Mouse (Mus musculus) kidney, embryonic 15.5 days (tissue): ENCODE measurements around the gene Ylpm1. TPM values are rescaled to one million over a fixed set of nuclear protein-coding genes. Genes with fewer than 3 reads are reported as not detected.

ENCODE experiments used
- ATAC-seq: fragments of 200-750 bp; cut with Nextera tagmentation; replicated peaks from 2 replicates; pipeline ENCODE4 v1.8.0; 2017; ENCODE audit warnings: moderate TSS enrichment; ENCODE audit not compliant: low FRiP score
- H3K27ac ChIP-seq: fragments of 300-500 bp; sonication (generic); 2 replicates; pipeline ENCODE4 v1.5.1; 2015; ENCODE audit warnings: mild to moderate bottlenecking, inconsistent platforms
- H3K27me3 ChIP-seq: fragments of 300-500 bp; sonication (generic); 2 replicates; pipeline ENCODE4 v1.6.1; 2015; ENCODE audit warnings: inconsistent platforms
- H3K36me3 ChIP-seq: fragments of 300-500 bp; sonication (generic); 2 replicates; pipeline ENCODE4 v1.6.1; 2015; ENCODE audit warnings: inconsistent platforms
- H3K4me1 ChIP-seq: fragments of 300-500 bp; sonication (generic); 2 replicates; pipeline ENCODE4 v1.6.1; 2015; ENCODE audit warnings: inconsistent platforms
- H3K4me2 ChIP-seq: fragments of 300-500 bp; sonication (generic); 2 replicates; pipeline ENCODE4 v1.6.1; 2015; ENCODE audit warnings: moderate library complexity, mild to moderate bottlenecking, inconsistent platforms
- H3K4me3 ChIP-seq: fragments of 300-500 bp; sonication (generic); replicated peaks from 2 replicates; pipeline ENCODE4 v1.5.1; 2015; ENCODE audit warnings: mild to moderate bottlenecking, inconsistent platforms
- H3K9ac ChIP-seq: fragments of 300-500 bp; sonication (generic); 2 replicates; pipeline ENCODE4 v1.6.1; 2015; ENCODE audit warnings: mild to moderate bottlenecking, inconsistent platforms
- H3K9me3 ChIP-seq: fragments of 300-500 bp; sonication (generic); replicated peaks from 2 replicates; pipeline ENCODE4 v1.6.1; 2016; ENCODE audit warnings: inconsistent platforms
- WGBS: fragments of 180-500 bp; shearing (Covaris S2); methylation state at CpG from one replicate; pipeline ENCODE4 v1.1.7; 2015; ENCODE audit warnings: mixed read lengths; 5-methylcytosine and 5-hydroxymethylcytosine counted together
- polyA plus RNA-seq: library from polyadenylated mRNA; unstranded; fragments of >200 nt; fragmentation: Nextera tagmentation; extraction: Ambion mirVana; gene quantifications from 2 replicates; pipeline ENCODE4 v1.2.1, GENCODE M21; 2015

Gene Ylpm1
- polyA plus RNA-seq, 1 experiment from 2014 or later = 29.9 TPM

DNA sequence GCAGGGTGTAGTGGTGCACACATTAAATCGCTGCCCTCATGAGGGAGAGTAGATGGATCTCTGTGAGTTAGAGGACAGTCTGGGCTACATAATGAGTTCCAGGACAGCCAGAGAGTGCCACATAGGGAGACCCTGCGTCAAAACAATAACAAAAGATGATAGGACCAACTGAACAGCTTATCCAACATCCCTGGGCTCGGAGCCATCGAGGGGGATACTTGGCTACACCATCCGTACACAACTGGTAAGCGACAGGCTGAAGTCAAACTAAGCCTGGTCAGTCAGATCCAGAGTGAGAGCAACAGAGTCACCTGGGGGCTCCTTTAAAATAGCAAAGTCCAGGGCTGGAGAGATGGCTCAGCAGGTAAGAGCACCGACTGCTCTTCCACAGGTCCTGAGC is 99.7 kb downstream of the Ylpm1 start:
- H3K27ac ChIP-seq = no peak overlapping the region
- H3K4me1 ChIP-seq = peaks cover 12% of the 10 kb centered on the region
- H3K9me3 ChIP-seq = no peaks in the 10 kb centered on the region
- no peak for ATAC-seq
- H3K27me3 ChIP-seq = no peaks in the 10 kb centered on the region
- WGBS = 90% methylated on average over 7 of the region's 7 CpGs
- H3K4me3 ChIP-seq = no peak overlapping the region
- H3K4me2 ChIP-seq = no peak overlapping the region
- no peaks in the 10 kb centered on the region for H3K36me3 ChIP-seq
- H3K9ac ChIP-seq = no peak overlapping the region

- Histone ChIP-seq H3K4me1 (peaks cover 12% of the 10 kb centered on the region), H3K9me3 (no peaks in the 10 kb centered on the region), H3K9ac (no peak overlapping the region), H3K36me3 (no peaks in the 10 kb centered on the region), H3K27ac (no peak overlapping the region), H3K27me3 (no peaks in the 10 kb centered on the region), H3K4me3 (no peak overlapping the region), H3K4me2 (peak overlapping the region; percentile 28; the same call in 1 of the 2 replicates)
- WGBS = 23% methylated on average over 14 of the region's 14 CpGs
- ATAC-seq = no peak
These were observed 104.9 kb downstream of the Ylpm1 start for GRCm38 (mm10) chr12:85101001-85101400.

DNA sequence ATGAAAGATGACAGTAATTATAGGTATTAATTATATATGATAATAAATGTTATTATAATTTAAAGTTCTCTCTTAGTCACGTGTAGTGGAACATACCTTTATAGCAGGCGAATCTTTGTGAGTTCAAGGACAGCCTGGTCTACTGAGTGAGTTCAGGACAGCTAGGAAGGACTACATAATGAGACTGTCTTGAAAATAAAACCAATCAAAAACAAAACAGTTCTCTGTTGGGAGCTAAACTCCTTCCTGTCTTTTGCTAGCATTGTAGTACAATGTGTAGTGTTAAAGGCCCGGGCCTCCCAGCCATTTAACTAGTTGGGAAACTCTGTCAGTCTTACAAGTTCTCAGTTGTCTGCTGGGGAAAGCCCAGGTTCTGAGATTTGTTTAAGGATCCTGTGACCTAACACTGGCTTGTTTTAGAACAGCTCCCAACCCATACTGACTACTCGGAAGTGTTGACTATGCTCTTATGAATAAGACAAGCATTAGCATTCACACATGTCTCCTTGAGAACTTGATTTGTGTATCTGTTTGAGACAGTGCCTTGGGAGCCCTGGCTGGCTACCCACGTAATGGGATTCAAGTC is 105.5 kb downstream of the Ylpm1 start:
- ATAC-seq = no peak
- H3K9me3 ChIP-seq = no peaks in the 10 kb centered on the region
- H3K36me3 ChIP-seq = no peaks in the 10 kb centered on the region
- no peak overlapping the region for H3K9ac ChIP-seq
- H3K27me3 ChIP-seq = no peaks in the 10 kb centered on the region
- no peak overlapping the region for H3K4me3 ChIP-seq
- peaks cover 17% of the 10 kb centered on the region for H3K4me1 ChIP-seq
- H3K4me2 ChIP-seq = no peak overlapping the region
- 77% methylated on average over 5 of the region's 5 CpGs for WGBS
- no peak overlapping the region for H3K27ac ChIP-seq

DNA sequence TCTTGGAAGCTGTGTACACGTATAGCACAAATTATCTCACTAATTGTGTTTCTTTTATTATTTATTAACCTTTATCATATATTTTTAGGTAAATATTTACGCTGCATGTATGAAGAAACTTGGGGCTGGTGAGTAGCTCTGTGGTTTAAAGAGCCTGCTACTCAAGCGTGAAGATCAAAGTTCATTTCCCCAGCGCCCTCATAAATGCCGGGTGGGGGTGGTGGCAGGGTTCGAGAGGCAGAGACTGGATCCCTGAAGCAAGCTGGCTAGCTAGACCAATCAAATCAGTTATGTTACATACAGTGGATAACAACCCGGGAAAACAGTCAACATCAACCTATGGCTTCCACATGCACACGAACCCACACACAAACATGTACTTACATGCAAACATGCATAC is 107.0 kb downstream of the Ylpm1 start:
- H3K9ac ChIP-seq = no peak overlapping the region
- H3K27me3 ChIP-seq = no peaks in the 10 kb centered on the region
- no peaks in the 10 kb centered on the region for H3K36me3 ChIP-seq
- H3K27ac ChIP-seq = no peak overlapping the region
- H3K9me3 ChIP-seq = no peaks in the 10 kb centered on the region
- H3K4me2 ChIP-seq = no peak overlapping the region
- peaks cover 19% of the 10 kb centered on the region for H3K4me1 ChIP-seq
- no peak overlapping the region for H3K4me3 ChIP-seq
- ATAC-seq = 0 out of 2 replicates have a peak, but pooled peaks have one; percentile 41
- 53% methylated on average over 8 of the region's 8 CpGs for WGBS

- peaks cover 25% of the 10 kb centered on the region for H3K4me1 ChIP-seq
- no peaks in the 10 kb centered on the region for H3K9me3 ChIP-seq
- no peak overlapping the region for H3K9ac ChIP-seq
- no peaks in the 10 kb centered on the region for H3K27me3 ChIP-seq
- no peaks in the 10 kb centered on the region for H3K36me3 ChIP-seq
- no peak for ATAC-seq
- WGBS = 82% methylated on average over 8 of the region's 8 CpGs
- H3K4me3 ChIP-seq = no peak overlapping the region
- no peak overlapping the region for H3K4me2 ChIP-seq
- no peak overlapping the region for H3K27ac ChIP-seq
These were observed 108.7 kb downstream of the Ylpm1 start for GRCm38 (mm10) chr12:85104789-85105188.

- H3K4me2 ChIP-seq = peak overlapping the region; percentile 45
- 6% methylated on average over 8 of the region's 8 CpGs for WGBS
- H3K27me3 ChIP-seq = no peaks in the 10 kb centered on the region
- peak overlapping the region; percentile 10; the same call in 1 of the 2 replicates for H3K4me3 ChIP-seq
- no peak overlapping the region for H3K27ac ChIP-seq
- no peak overlapping the region for H3K9ac ChIP-seq
- peaks cover 24% of the 10 kb centered on the region for H3K4me1 ChIP-seq
- H3K36me3 ChIP-seq = no peaks in the 10 kb centered on the region
- no peaks in the 10 kb centered on the region for H3K9me3 ChIP-seq
- no peak for ATAC-seq
These were observed 110.2 kb downstream of the Ylpm1 start for GRCm38 (mm10) chr12:85106292-85106691.

- no peak for ATAC-seq
- Histone ChIP-seq H3K4me3 (no peak overlapping the region), H3K36me3 (peaks cover 5% of the 10 kb centered on the region; the same call in 1 of the 2 replicates), H3K4me2 (no peak overlapping the region), H3K4me1 (peaks cover 45% of the 10 kb centered on the region), H3K9me3 (no peaks in the 10 kb centered on the region), H3K27ac (no peak overlapping the region), H3K9ac (no peak overlapping the region), H3K27me3 (no peaks in the 10 kb centered on the region)
- WGBS = 71% methylated on average over 3 of the region's 3 CpGs
These were observed 112.5 kb downstream of the Ylpm1 start for GRCm38 (mm10) chr12:85108643-85109042.

DNA sequence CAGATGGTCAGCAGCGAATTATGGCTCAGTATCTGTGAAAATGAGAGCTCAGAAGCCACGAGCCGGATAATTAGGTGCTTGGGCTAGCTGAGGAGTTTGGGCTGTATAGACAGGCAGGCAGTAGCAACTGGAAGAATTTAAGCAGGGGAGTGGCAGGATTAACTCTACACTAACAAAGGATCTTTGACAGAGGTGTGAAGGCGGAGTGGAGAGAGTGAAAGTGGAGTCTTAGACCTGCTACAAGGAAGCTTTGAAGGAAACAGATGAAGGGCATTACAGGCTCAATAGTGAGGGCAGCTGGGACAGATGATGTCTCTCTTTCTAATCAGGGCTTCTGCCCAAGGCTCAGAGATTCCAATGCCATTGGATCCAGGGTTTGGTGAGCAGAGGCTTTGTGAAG is 113.3 kb downstream of the Ylpm1 start:
- ATAC-seq = no peak
- WGBS = 48% methylated on average over 4 of the region's 4 CpGs

DNA sequence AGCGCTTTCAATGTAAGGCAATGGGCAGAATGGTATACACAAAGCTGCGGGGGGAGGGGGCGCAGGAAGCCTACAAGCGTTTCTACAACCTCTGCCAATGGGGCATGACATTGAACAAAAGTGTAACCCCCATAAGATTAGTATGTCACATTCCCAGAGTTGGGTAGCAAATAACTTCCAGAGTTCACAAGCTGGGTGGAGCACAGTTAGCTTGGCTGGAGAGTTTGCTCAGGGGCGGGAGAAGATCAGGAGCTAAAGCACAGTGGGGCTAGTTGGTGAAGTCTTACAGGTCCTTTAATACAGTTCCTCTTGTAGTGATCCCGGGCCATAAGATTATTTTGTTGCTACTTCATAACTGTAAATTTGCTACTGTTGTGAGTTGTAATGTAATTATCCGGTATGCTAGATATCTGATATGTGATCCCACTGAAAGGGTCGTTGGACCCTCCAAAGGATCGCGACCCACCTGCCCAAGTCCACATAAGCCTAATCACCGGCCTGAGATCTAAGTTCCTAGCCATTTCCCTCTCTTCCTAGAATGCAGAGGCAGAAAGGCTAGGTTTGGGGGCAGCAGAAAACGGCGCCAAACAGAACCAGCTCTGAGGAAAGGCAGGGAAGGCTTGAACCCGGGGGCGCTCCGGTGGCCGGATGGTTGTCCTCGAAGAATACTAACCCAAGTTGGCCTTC is 114.0 kb downstream of the Ylpm1 start:
- Histone ChIP-seq H3K27ac (peak overlapping the region; percentile 85), H3K9me3 (no peaks in the 10 kb centered on the region), H3K4me1 (peaks cover 42% of the 10 kb centered on the region), H3K4me3 (peak overlapping the region; percentile 93), H3K36me3 (peaks cover 12% of the 10 kb centered on the region), H3K9ac (peak overlapping the region; percentile 99), H3K4me2 (peak overlapping the region; percentile 82), H3K27me3 (no peaks in the 10 kb centered on the region)
- WGBS = 13% methylated on average over 18 of the region's 18 CpGs
- ATAC-seq = peak; percentile 20; the same call in 1 of the 2 replicates

More for the DNA sequence above, 113.3 kb downstream of the Ylpm1 start:
- Histone ChIP-seq H3K4me3 (no peak overlapping the region), H3K9ac (no peak overlapping the region), H3K36me3 (peaks cover 5% of the 10 kb centered on the region; the same call in 1 of the 2 replicates), H3K9me3 (no peaks in the 10 kb centered on the region), H3K27me3 (no peaks in the 10 kb centered on the region), H3K4me2 (peak overlapping the region; percentile 82; the same call in 1 of the 2 replicates), H3K27ac (no peak overlapping the region), H3K4me1 (peaks cover 42% of the 10 kb centered on the region)

GRCm38 (mm10) chr12:85110698-85111592 is 114.8 kb downstream of the Ylpm1 start, which contains the start of the genes Prox2 and Dlst:
Gene Prox2, minus strand, starts transcription at chr12:85110759.
Gene Dlst, plus strand, starts transcription at chr12:85110833.
- Histone ChIP-seq H3K4me1 (peaks cover 42% of the 10 kb centered on the region), H3K27me3 (no peaks in the 10 kb centered on the region), H3K36me3 (peaks cover 20% of the 10 kb centered on the region), H3K27ac (peak within 1 kb of the TSS; percentile 85), H3K9ac (peak within 1 kb of the TSS; percentile 99), H3K4me3 (peak within 1 kb of the TSS; percentile 93), H3K4me2 (peak within 1 kb of the TSS; percentile 82), H3K9me3 (no peaks in the 10 kb centered on the region)
- WGBS = under 1% methylated on average over 76 of the region's 83 CpGs
- ATAC-seq = peak; percentile 95

DNA sequence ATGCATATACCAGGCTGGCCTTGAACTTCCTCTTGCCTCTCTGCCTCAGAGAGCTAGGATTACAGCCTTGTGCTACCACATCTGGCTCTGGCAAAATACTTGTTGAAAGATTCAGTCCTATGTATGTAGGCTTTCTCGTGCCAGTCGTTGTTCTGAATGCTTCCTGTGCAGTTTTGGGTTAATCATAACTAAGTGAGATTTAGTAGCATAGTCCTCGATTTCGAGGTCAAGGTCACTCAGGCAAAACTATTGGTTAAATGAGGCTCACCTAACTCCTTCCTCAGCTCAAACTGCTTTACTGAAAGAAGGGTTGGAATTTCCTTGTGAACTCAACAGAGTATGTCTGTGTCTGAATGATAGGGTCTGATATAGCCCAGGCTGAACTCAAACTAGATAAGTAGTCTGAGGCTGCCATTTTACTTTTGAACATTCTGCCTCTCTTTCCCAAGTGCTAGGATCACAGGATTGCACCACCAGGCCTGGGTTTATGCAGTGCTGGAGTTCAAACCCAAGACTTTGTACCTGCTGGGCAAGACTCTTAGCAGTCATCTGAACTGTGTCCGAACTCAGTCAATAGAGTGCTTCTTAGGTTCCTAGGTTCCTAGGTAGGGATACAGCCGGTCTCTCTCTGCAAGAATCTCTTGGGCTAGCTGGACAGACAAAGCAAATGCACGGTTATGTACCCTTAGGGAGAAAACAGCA is 116.6 kb downstream of the Ylpm1 start:
- Histone ChIP-seq H3K4me3 (peak overlapping the region; percentile 93), H3K9me3 (no peaks in the 10 kb centered on the region), H3K27ac (peak overlapping the region; percentile 45), H3K4me2 (peak overlapping the region; percentile 82), H3K36me3 (peaks cover 29% of the 10 kb centered on the region), H3K27me3 (no peaks in the 10 kb centered on the region), H3K9ac (no peak overlapping the region), H3K4me1 (peaks cover 35% of the 10 kb centered on the region)
- ATAC-seq = no peak
- WGBS = 80% methylated on average over 7 of the region's 7 CpGs
